Mouse (Mus musculus) skeletal muscle tissue, adult 2 months (tissue): ENCODE data around the gene Klhl34.

Experiments used
- DNase-seq: peaks from one replicate; pipeline ENCODE4 v3.0.0-alpha.2; 2012; ENCODE audit warnings: low read depth, low spot score

Gene Klhl34

GRCm38 (mm10) chrX:157818207-157818920 is at the start of gene Klhl34:
TSS of gene Klhl34 (plus strand) at chrX:157818435.
- DNase-seq = no peak

GRCm38 (mm10) chrX:157801669-157802068 is 16.6 kb upstream of the Klhl34 start:
- DNase-seq = no peak

- no peak for DNase-seq
Observed at GRCm38 (mm10) chrX:157809721-157810120, 8.5 kb upstream of the Klhl34 start.

- peak; percentile 47 for DNase-seq
Observed at GRCm38 (mm10) chrX:157817571-157818206, 546 bp upstream of the Klhl34 start.

- no peak for DNase-seq
Observed at GRCm38 (mm10) chrX:157818921-157819260, 656 bp downstream of the Klhl34 start.

- DNase-seq = no peak
Observed at GRCm38 (mm10) chrX:157829983-157830382, 11.7 kb downstream of the Klhl34 start.
